ENCODE assay signal across 8 mouse cellular contexts in genomic region chr2:72996808-72997378, GRCm38 (mm10). TPM values are rescaled to one million over a fixed set of nuclear protein-coding genes. Genes with fewer than 3 reads are reported as not detected.
DNase-seq lines count a peak whose midpoint lies in the region; ATAC-seq lines count a peak whose summit lies in the region.

No protein-coding gene starts in this region.

- H3K4me1 ChIP-seq in forebrain, embryonic 14.5 days (ENCODE audit: control insufficient read depth, insufficient read depth, low read length), result peaks cover 17% of the 10 kb centered on the region
- H3K4me1 ChIP-seq in forebrain, embryonic 12.5 days, result peaks cover 10% of the 10 kb centered on the region
- peaks cover 7% of the 10 kb centered on the region for H3K4me1 ChIP-seq in intestine, embryonic 15.5 days (replicated peaks)

- DNase-seq in forebrain, embryonic 14.5 days (ENCODE audit: low spot score), result peak; percentile 58
- peak; percentile 72 to 85 for DNase-seq in cerebellum, postnatal 14 days
- DNase-seq in lung, postnatal 10 days, result peak; percentile 83
- peak; percentile 79 for DNase-seq in thymus, postnatal 0 days (ENCODE audit: low spot score)
- no peak for DNase-seq in retina, embryonic 14.5 days (ENCODE audit: low spot score)

- H3K27me3 ChIP-seq in forebrain, embryonic 14.5 days (replicated peaks; ENCODE audit: control insufficient read depth, insufficient read depth, low read length), result no peaks in the 10 kb centered on the region
- H3K27me3 ChIP-seq in forebrain, embryonic 12.5 days, result no peaks in the 10 kb centered on the region
- no peaks in the 10 kb centered on the region for H3K27me3 ChIP-seq in intestine, embryonic 15.5 days (replicated peaks)

- H3K4me3 ChIP-seq in forebrain, embryonic 14.5 days (ENCODE audit: low read depth, low read length), result no peak overlapping the region
- H3K4me3 ChIP-seq in forebrain, embryonic 12.5 days (replicated peaks), result no peak overlapping the region
- H3K4me3 ChIP-seq in intestine, embryonic 15.5 days (replicated peaks), result no peak overlapping the region

- H3K36me3 ChIP-seq in forebrain, embryonic 14.5 days (ENCODE audit: control insufficient read depth, insufficient read depth, low read length), result no peaks in the 10 kb centered on the region
- no peaks in the 10 kb centered on the region for H3K36me3 ChIP-seq in forebrain, embryonic 12.5 days (replicated peaks)
- H3K36me3 ChIP-seq in intestine, embryonic 15.5 days, result no peaks in the 10 kb centered on the region

- 0 out of 2 replicates have a peak overlapping the region, but pooled peaks have one; percentile 77 for H3K27ac ChIP-seq in forebrain, embryonic 14.5 days (ENCODE audit: low read depth, low read length)
- no peak overlapping the region for H3K27ac ChIP-seq in forebrain, embryonic 12.5 days
- 0 out of 2 replicates have a peak overlapping the region, but pooled peaks have one; percentile 0 for H3K27ac ChIP-seq in intestine, embryonic 15.5 days

- H3K9ac ChIP-seq in forebrain, embryonic 14.5 days (ENCODE audit: low read length), result no peak overlapping the region
- no peak overlapping the region for H3K9ac ChIP-seq in forebrain, embryonic 12.5 days
- no peak overlapping the region for H3K9ac ChIP-seq in intestine, embryonic 15.5 days

- H3K4me2 ChIP-seq in forebrain, embryonic 14.5 days (ENCODE audit: low read length), result no peak overlapping the region
- no peak overlapping the region for H3K4me2 ChIP-seq in forebrain, embryonic 12.5 days
- peak overlapping the region; percentile 22; the same call in 1 of the 2 replicates for H3K4me2 ChIP-seq in intestine, embryonic 15.5 days (replicated peaks)

- no peak for ATAC-seq in forebrain, embryonic 14.5 days
- no peak for ATAC-seq in forebrain, embryonic 12.5 days (ENCODE audit: low FRiP score)
- ATAC-seq in CD4-positive, CD25-positive, alpha-beta regulatory T cell, adult 4 months, result peak; percentile 95
- peak; percentile 81 for ATAC-seq in intestine, embryonic 15.5 days

- no peaks in the 10 kb centered on the region for H3K9me3 ChIP-seq in forebrain, embryonic 14.5 days (replicated peaks; ENCODE audit: control insufficient read depth, low read length)
- no peaks in the 10 kb centered on the region for H3K9me3 ChIP-seq in forebrain, embryonic 12.5 days
- H3K9me3 ChIP-seq in intestine, embryonic 15.5 days, result no peaks in the 10 kb centered on the region

- WGBS in forebrain, embryonic 14.5 days, result 61% methylated on average over 9 of the region's 9 CpGs
- WGBS in forebrain, embryonic 12.5 days, result 73% methylated on average over 9 of the region's 9 CpGs
- WGBS in intestine, embryonic 15.5 days, result 51% methylated on average over 9 of the region's 9 CpGs

RNA-seq across cellular contexts. Expression of gene Gm11084, which starts 10.4 kb away (rescaled TPM):
- not detected in 2 replicates for polyA plus RNA-seq in forebrain, embryonic 14.5 days (2014; fragmentation: Nextera tagmentation; extraction: Ambion mirVana)
- not detected in 2 replicates for polyA plus RNA-seq in forebrain, embryonic 12.5 days (2016; fragmentation: Nextera tagmentation; extraction: Ambion mirVana)
- polyA plus RNA-seq in CD4-positive, CD25-positive, alpha-beta regulatory T cell, adult 4 months (2017; shearing (Covaris generic)), result not detected
- polyA plus RNA-seq in intestine, embryonic 15.5 days (2015; fragmentation: Nextera tagmentation; extraction: Ambion mirVana), result not detected in 2 replicates
- not detected in 2 replicates for polyA plus RNA-seq in thymus, postnatal 0 days (2015; fragmentation: Nextera tagmentation; extraction: Ambion mirVana)

RNA-seq across cellular contexts. Expression of gene Sp3, which starts 16.6 kb away (rescaled TPM):
- 61.9 and 64.6 TPM in 2 replicates for polyA plus RNA-seq in forebrain, embryonic 14.5 days (2014; fragmentation: Nextera tagmentation; extraction: Ambion mirVana)
- 77.9 and 81.8 TPM in 2 replicates for polyA plus RNA-seq in forebrain, embryonic 12.5 days (2016; fragmentation: Nextera tagmentation; extraction: Ambion mirVana)
- polyA plus RNA-seq in CD4-positive, CD25-positive, alpha-beta regulatory T cell, adult 4 months (2017; shearing (Covaris generic)), result 10 to 100 TPM; 52.0 to 71.4 TPM
- 41.3 and 48.2 TPM in 2 replicates for polyA plus RNA-seq in intestine, embryonic 15.5 days (2015; fragmentation: Nextera tagmentation; extraction: Ambion mirVana)
- 64.6 and 73.9 TPM in 2 replicates for polyA plus RNA-seq in thymus, postnatal 0 days (2015; fragmentation: Nextera tagmentation; extraction: Ambion mirVana)

Comparison
In these comparisons a context has a peak if more than half of its experiments do, and no peak if none do; other contexts are left out.
1. ATAC-seq: peak in CD4-positive, CD25-positive, alpha-beta regulatory T cell, adult 4 months (single experiment) and intestine, embryonic 15.5 days (single experiment); none in forebrain, embryonic 14.5 days (single experiment) and forebrain, embryonic 12.5 days (single experiment).